Mouse (Mus musculus): ENCODE measurements around the gene 2010111I01Rik.

GRCm38 (mm10) chr13:63356101-63356500 is 391.4 kb downstream of the 2010111I01Rik start:
- no peak for TF ChIP-seq CTCF (conservative IDR thresholded peaks at IDR 0.05 in 1 of 2, IDR thresholded peaks at IDR 0.05 in 1 of 2; ENCODE audit: low read depth in 2 of 2, low read length in 2 of 2)
- TF ChIP-seq EP300 (IDR thresholded peaks at IDR 0.05; ENCODE audit: low read length) = no peak
- TF ChIP-seq USF1 (IDR thresholded peaks at IDR 0.05; ENCODE audit: low read depth, low read length) = no peak
- TF ChIP-seq ZNF384 (IDR thresholded peaks at IDR 0.05; ENCODE audit: low read depth, low read length) = no peak
- no peak for TF ChIP-seq JUND (conservative IDR thresholded peaks at IDR 0.05; ENCODE audit: low read depth, low read length)
- TF ChIP-seq SMC3 (IDR thresholded peaks at IDR 0.05; ENCODE audit: low read depth, low read length) = no peak
- no peak for TF ChIP-seq HCFC1 (IDR thresholded peaks at IDR 0.05; ENCODE audit: low read depth, low read length)
- TF ChIP-seq MAZ (IDR thresholded peaks at IDR 0.05; ENCODE audit: low read depth, low read length) = no peak
- no peak for TF ChIP-seq TCF12 (IDR thresholded peaks at IDR 0.05; ENCODE audit: low read depth, low read length)
- no peak for TF ChIP-seq POLR2A (IDR thresholded peaks at IDR 0.05; ENCODE audit: low read depth, low read length)
- TF ChIP-seq MYC (IDR thresholded peaks at IDR 0.05; ENCODE audit: low read depth, low read length) = no peak
- TF ChIP-seq GABPA (IDR thresholded peaks at IDR 0.05; ENCODE audit: insufficient replicate concordance, low read depth, low read length) = no peak

Data from CH12.LX (cell line).